Mouse (Mus musculus) cerebellum, adult 2 months (tissue): ENCODE measurements around the gene Hoxd4.

ENCODE experiments used
- CTCF ChIP-seq: fragments of 200-500 bp; IDR thresholded peaks from 2 replicates; pipeline ENCODE4 v1.5.1; 2011; ENCODE audit warnings: low read depth, mild to moderate bottlenecking, control low read depth, low read length, moderate library complexity, borderline replicate concordance; ENCODE audit not compliant: insufficient read depth
- POLR2A ChIP-seq: fragments of 200-500 bp; IDR thresholded peaks from 2 replicates; pipeline ENCODE4 v1.6.1; 2011; ENCODE audit warnings: low read length, control low read depth, borderline replicate concordance; ENCODE audit not compliant: insufficient read depth

- no peak for TF ChIP-seq POLR2A
- TF ChIP-seq CTCF = no peak
These were observed 41.0 kb upstream of the Hoxd4 start for GRCm38 (mm10) chr2:74670632-74671188.
